Mouse (Mus musculus) lung, postnatal 14 days (tissue): ENCODE measurements at regions not wholly inside any gene's neighbourhood (a gene's known extent, or its start where the extent isn't known, plus 50 kb on each side); places are given as distances from the start of the nearest gene placed in this dataset.

Experiments
- DNase-seq: peaks from one replicate; pipeline ENCODE4 v3.0.0; 2021

- DNase-seq: no peak
Measured at GRCm38 (mm10) chr10:30946601-30947000, 104.0 kb upstream of the Hey2 start.

- DNase-seq: no peak
Measured at GRCm38 (mm10) chr10:30918322-30918988, 75.9 kb upstream of the Hey2 start.

GRCm38 (mm10) chr10:30893771-30894170, 51.2 kb upstream of the Hey2 start:
- DNase-seq: no peak
